Mouse (Mus musculus) adrenal gland, postnatal 14 days (tissue): ENCODE data around the gene Nxf3. TPM values are rescaled to one million over a fixed set of nuclear protein-coding genes. Genes with fewer than 3 reads are reported as not detected.
"Not testable (repeated sequence)": the region's sequence is repeated elsewhere in the genome, so short reads cannot be mapped to it uniquely, and the experiment has no call there.

Source experiments
- DNase-seq: peaks from one replicate; pipeline ENCODE4 v3.0.0; 2021; ENCODE audit warnings: mixed read lengths
- long read RNA-seq, 2 experiments: library from polyadenylated mRNA; stranded (forward); transcript quantifications; one replicate each; pipeline ENCODE4 v2.0.0; 2021
- total RNA-seq: library from RNA; stranded (reverse); gene quantifications from 2 replicates; pipeline ENCODE4 v1.2.3, GENCODE M21; 2021

Gene Nxf3
- not detected in 2 replicates for total RNA-seq
- long read RNA-seq, experiment 1, result 0 reads
- long read RNA-seq, experiment 2, result 0 reads

DNA sequence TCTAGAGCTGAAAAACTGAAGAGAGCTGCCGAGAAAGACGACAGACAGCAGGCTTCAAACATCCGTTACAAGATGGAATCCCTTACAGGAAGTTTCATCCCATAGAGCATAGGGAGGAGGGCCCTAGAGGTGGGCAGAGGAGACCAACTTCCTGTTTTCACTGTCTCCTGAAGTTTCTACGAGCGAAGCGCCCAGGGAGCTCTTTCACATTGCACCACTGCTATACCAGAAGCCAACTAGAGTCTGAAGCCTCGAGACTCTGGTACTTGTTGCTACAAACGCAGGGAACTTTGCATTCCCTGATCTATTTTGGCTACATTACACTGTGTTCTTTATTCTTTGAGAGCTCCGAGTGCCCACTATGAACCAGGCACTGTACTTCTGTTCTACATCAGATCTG is at the start of gene Nxf3:
Nxf3 (minus strand) TSS at position 101 of the 400 bp plus-strand sequence.
- no peak for DNase-seq

- DNase-seq, result peak; percentile 42
These were observed 42.6 kb upstream of the Nxf3 start for GRCm38 (mm10) chrX:136127744-136128064.

DNA sequence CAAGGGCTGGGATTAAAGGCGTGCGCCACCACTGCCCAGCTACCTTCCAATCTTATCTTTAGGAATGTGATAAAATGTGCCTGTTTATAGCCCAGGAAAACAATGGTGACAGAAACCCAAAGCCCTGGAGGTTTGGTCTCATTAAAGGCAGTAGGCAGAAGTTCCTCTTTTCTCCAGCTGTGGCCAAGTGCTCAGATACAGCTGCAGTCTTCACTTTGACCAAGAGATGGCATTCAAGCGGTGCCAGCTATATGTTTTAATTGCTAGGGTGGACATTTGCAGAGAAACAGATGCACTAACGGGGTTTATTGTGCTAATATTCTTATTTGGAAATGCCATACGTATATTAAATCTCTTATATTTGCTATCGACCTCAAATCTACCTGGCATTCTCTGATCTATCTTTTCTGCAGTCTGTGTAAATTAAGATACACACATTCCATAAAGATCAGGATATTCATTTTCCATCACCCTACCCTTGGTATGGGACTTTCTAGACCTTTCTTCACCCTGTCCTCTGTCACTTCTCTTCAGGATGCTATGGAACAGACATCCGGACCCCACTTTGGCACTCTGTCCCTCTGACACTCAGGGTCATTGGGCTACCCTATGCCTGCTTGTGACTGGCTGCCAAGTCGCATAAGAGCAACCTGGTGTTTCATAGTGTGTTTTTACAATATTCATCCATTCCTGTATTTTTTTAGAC is 42.1 kb upstream of the Nxf3 start:
- DNase-seq, result no peak

- peak; percentile 55 for DNase-seq
These were observed 30.4 kb upstream of the Nxf3 start for GRCm38 (mm10) chrX:136115419-136115961.

DNA sequence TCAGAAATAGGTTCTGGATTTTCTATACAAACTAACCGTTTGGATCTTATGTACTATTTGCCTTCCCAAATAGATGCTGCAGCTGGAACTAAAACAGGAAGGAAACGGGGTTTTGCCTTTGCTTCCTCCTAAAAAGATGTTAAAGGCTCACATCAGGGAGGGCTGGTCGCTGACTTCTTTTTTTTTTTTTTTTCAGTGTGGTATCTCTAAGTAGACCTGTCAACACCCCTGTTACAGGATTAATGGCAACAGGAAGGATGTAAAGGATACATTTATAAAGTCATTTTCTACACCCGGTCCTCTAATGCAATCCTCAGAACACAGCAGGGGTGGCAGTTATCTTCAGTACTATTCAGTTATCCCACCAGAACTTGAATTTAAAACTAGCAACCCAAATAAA is 30.0 kb upstream of the Nxf3 start:
- no peak for DNase-seq

DNA sequence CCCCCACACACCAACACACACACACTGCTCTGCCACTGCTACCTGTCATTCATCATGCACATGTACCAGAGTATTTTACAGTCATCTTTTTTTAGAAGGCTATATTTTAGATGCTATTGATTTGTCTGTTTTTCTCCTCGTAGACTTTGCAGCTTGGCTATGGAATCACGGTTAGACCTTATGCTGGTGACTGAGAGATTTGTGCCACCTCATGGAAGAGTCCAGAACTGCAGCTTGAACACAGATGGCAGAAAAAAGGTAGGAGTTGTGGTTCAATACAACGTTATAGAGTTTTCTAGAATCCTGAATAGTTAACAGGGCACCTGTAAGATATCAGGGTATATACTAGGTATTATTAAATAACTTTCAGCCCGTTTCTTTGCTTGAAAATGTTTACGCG is 22.9 kb upstream of the Nxf3 start:
- DNase-seq, result peak; percentile 31

DNA sequence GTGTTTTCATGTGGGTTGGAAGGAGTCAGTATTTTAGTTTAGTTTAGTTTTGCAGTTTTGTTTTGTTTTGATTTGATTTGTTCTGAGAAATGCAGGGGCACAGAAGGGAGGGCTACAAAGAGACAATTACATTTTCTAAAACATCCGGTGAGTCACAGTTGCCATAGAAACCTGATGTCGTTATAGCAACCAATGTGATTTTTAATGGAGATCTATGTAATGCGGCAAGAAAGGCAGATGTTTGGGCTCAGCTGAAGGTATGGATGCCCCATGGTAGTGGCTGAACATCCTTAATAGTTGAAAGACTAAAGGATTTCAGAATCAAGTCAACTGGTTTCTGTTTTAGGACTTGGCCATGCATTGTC is 19.7 kb upstream of the Nxf3 start:
- no peak for DNase-seq

GRCm38 (mm10) chrX:136104046-136104723 is 19.1 kb upstream of the Nxf3 start:
- no peak for DNase-seq

- no peak for DNase-seq
These were observed 9.4 kb upstream of the Nxf3 start for GRCm38 (mm10) chrX:136094421-136094820.

- no peak for DNase-seq
These were observed 7.6 kb upstream of the Nxf3 start for GRCm38 (mm10) chrX:136092497-136093279.

- not testable (repeated sequence) for DNase-seq
These were observed 17.0 kb downstream of the Nxf3 start, which contains the start of gene Bex2 for GRCm38 (mm10) chrX:136068020-136068419. TSS of gene Bex2 (minus strand) at chrX:136068236.

DNA sequence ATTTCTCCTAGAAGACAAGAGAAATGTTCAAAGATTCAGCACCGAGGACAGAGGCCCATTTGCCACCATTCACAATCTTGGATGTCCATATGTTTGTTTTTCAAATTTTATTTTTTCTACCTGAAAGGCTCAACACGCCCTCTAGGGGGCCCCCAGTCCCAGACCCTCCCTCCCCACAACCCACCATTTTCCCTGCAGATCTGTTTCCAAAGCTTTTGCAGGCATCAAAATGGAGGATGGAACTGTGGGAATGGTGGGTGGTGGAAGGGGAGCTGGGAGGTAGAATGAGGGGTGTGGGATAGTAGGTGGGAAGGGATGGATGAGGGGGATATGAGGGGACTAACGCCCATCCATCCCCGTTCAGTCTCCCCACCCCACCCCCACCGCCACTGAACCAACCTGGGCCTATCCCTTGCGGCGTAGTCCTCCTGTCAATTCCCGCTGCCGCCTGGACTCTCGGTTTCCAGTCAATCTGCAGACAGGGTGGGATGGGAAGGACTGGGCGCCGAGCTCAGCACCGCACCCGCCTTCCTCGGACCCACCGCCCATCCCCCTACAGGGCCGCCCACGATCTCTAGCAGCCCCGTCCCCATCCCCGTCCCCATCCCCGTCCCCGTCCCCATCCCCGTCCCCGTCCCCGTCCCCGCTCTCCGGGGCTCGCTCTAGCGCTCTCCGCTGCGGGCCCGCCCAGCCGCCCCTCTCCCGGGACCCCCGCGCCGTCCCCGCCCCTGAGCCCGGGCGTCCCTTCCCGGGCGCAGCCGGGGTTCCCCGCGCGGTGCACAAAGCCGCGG is 17.7 kb downstream of the Nxf3 start:
- DNase-seq, result peak; percentile 5

DNA sequence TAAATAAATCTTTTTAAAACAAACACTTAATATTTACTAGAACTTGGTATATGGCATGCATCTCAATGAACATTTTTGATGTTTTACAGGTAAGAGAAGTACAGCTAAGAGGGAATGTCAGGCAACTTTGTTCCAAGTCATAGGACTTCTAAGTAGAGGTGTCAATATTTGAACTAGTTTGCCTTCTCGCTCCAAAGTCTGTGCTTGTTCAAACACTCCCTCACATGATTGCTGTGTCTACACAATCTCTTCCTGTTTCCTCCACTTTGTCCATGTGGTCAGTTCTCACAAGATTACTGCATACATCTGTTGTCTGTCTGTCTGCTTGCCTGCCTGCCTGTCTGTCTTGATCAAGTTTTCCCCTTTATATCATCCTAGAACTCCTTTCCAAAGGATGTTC is 24.4 kb downstream of the Nxf3 start:
- DNase-seq, result no peak

- DNase-seq, result no peak
These were observed 33.8 kb downstream of the Nxf3 start for GRCm38 (mm10) chrX:136051219-136051618.

DNA sequence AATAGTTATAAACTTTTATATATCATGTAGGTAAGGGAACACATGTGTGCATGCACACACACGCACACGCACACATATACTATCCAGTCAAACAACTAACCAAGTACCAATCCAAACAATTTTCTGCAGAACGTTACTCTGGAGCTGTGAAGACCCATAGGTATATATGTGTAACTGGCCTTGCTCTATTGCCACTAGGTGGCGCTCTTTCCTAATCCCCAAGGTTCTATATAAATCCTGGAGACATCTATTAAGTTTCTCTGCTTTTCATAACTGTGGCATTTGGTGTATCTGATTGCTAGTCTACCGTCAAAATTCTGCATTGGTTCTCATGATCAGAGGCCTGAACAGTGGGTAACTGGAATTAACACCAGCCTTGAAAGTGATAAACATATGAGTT is 37.5 kb downstream of the Nxf3 start:
- peak; percentile 76 for DNase-seq

- DNase-seq, result peak; percentile 7
These were observed 41.3 kb downstream of the Nxf3 start for GRCm38 (mm10) chrX:136043726-136044125.

DNA sequence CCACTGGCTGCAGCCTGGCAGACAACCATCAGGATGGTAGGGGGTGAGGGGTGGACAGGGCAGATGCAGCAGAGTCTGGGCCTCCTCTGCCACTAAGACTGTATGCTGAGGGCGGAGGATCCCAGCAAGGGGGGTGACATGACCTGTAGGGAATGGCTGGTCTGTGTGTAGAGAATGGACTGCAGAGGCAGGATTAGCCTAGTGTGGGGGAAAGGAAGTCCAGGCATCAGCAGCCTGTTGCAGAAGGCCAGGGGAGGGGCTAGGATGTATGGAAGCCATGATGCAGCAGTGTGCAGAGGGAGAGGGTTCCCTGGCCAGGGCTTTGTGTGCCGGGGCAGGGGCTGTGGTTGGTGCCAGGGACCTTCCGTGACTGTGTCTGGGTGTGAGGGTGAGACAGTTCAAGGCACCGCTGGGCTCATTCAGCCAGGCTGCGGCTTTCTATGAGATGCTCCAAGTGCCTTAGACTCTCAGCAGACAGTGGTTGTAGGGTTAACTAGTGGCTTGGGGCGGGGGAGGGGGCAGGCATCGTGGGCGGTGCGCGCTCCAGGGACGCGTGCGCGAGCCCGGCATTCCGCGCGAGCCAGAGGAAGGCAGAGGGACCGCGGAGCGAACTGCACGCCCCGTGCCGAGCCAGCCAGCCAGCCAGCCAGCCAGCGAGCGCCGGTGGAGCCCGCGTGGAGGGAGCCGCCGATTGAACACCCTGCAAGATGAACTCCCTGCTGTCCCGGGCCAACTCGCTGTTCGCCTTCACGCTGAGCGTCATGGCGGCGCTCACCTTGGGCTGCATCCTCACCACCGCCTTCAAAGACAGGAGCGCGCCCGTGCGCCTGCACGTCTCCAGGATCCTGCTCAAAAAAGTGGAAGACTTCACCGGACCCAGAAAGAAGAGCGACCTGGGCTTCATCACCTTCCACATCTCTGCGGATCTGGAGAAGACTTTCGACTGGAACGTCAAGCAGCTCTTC is 52.0 kb downstream of the Nxf3 start, which contains the start of gene Arxes1:
Arxes1 (plus strand) TSS at position 569 of the 965 bp plus-strand sequence.
- DNase-seq, result peak; percentile 55

- no peak for DNase-seq
These were observed 54.7 kb downstream of the Nxf3 start for GRCm38 (mm10) chrX:136030331-136030730.
